Mouse (Mus musculus): ENCODE measurements around the gene Gm10644. TPM values are rescaled to one million over a fixed set of nuclear protein-coding genes. Genes with fewer than 3 reads are reported as not detected.

Gm10644 gene
- polyA plus RNA-seq, 1 experiment from 2014 or later: 0.82 TPM

- ChIA-PET CTCF (interaction anchor here (1.3 to 2.0 kb wide), 3 partner anchors 22 to 174 kb away, joined by 4 to 7 read pairs (median 4); no protein-coding TSS in a partner anchor), POLR2A (interaction anchor here (0.8 to 1.3 kb wide), 3 partner anchors 22 to 210 kb away, joined by 3 to 5 read pairs (median 4); no protein-coding TSS in a partner anchor)
- peaks cover 10% of the 10 kb centered on the region for H3K27me3 ChIP-seq
- in situ Hi-C loops (cut with MboI; ENCODE audit: low pct_unique_long_range_greater_than_20kb): loop anchor here (5.0 kb wide), 1 partner anchor 117 kb away; no protein-coding TSS in a partner anchor
- TF ChIP-seq CTCF (IDR thresholded peaks at IDR 0.05): no peak
- ATAC-seq (peak; percentile 5), DNase-seq (ENCODE audit: low read depth, low spot score) (peak; percentile 81)
Measured at GRCm38 (mm10) chr8:83898985-83899362, 56.0 kb downstream of the Gm10644 start.

GRCm38 (mm10) chr8:83898456-83898855 is 56.5 kb downstream of the Gm10644 start:
- in situ Hi-C loops (cut with MboI; ENCODE audit: low pct_unique_long_range_greater_than_20kb): loop anchor here (5.0 kb wide), 1 partner anchor 116 kb away; no protein-coding TSS in a partner anchor
- CTCF ChIA-PET: interaction anchor here (0.7 to 2.0 kb wide), 7 partner anchors 9 to 183 kb away, joined by 3 to 7 read pairs (median 4); partner anchors contain the start of genes Asf1b and Ddx39
- peaks cover 10% of the 10 kb centered on the region for H3K27me3 ChIP-seq
- no peak for ATAC-seq
- no peak for DNase-seq (ENCODE audit: low read depth, low spot score)
- POLR2A ChIA-PET: interaction anchor here (0.8 to 1.3 kb wide), 3 partner anchors 22 to 210 kb away, joined by 3 to 5 read pairs (median 4); no protein-coding TSS in a partner anchor
- no peak for TF ChIP-seq CTCF (IDR thresholded peaks at IDR 0.05)

GRCm38 (mm10) chr8:83897211-83897610 is 57.8 kb downstream of the Gm10644 start:
- ATAC-seq: no peak
- ChIA-PET CTCF (no interaction called here), POLR2A (no interaction called here)
- DNase-seq (ENCODE audit: low read depth, low spot score): no peak
- no peak for TF ChIP-seq CTCF (IDR thresholded peaks at IDR 0.05)
- in situ Hi-C loops (cut with MboI; ENCODE audit: low pct_unique_long_range_greater_than_20kb): loop anchor here (5.0 kb wide), 1 partner anchor 115 kb away; no protein-coding TSS in a partner anchor
- H3K27me3 ChIP-seq: peaks cover 10% of the 10 kb centered on the region

- POLR2A ChIA-PET: no interaction called here
- in situ Hi-C loops (cut with MboI; ENCODE audit: low pct_unique_long_range_greater_than_20kb): loop anchor here (5.0 kb wide), 1 partner anchor 114 kb away; no protein-coding TSS in a partner anchor
- no peak for DNase-seq (ENCODE audit: low read depth, low spot score)
- no peak for TF ChIP-seq CTCF (IDR thresholded peaks at IDR 0.05)
- CTCF ChIA-PET: interaction anchor here (1.4 to 6.3 kb wide), 4 partner anchors 23 to 172 kb away, joined by 3 to 65 read pairs (median 24); partner anchors contain the start of gene Asf1b
- H3K27me3 ChIP-seq: peaks cover 10% of the 10 kb centered on the region
- ATAC-seq: no peak
Measured at GRCm38 (mm10) chr8:83896461-83896860, 58.5 kb downstream of the Gm10644 start.

GRCm38 (mm10) chr8:83895894-83896293 is 59.1 kb downstream of the Gm10644 start:
- in situ Hi-C loops (cut with MboI; ENCODE audit: low pct_unique_long_range_greater_than_20kb): loop anchor here (5.0 kb wide), 1 partner anchor 114 kb away; no protein-coding TSS in a partner anchor
- POLR2A ChIA-PET: no interaction called here
- peaks cover 10% of the 10 kb centered on the region for H3K27me3 ChIP-seq
- CTCF ChIA-PET: interaction anchor here (0.7 to 6.3 kb wide), 5 partner anchors 9 to 172 kb away, joined by 3 to 65 read pairs (median 8); partner anchors contain the start of gene Asf1b
- TF ChIP-seq CTCF (IDR thresholded peaks at IDR 0.05): no peak
- no peak for ATAC-seq
- DNase-seq (ENCODE audit: low read depth, low spot score): no peak

GRCm38 (mm10) chr8:83893915-83894314 is 61.1 kb downstream of the Gm10644 start:
- in situ Hi-C loops (cut with MboI; ENCODE audit: low pct_unique_long_range_greater_than_20kb): loop anchor here (5.0 kb wide), 1 partner anchor 237 kb away; no protein-coding TSS in a partner anchor
- POLR2A ChIA-PET: no interaction called here
- CTCF ChIA-PET: interaction anchor here (0.8 to 6.3 kb wide), 8 partner anchors 18 to 232 kb away, joined by 3 to 65 read pairs (median 4); partner anchors contain the start of gene Asf1b
- TF ChIP-seq CTCF (IDR thresholded peaks at IDR 0.05): no peak
- H3K27me3 ChIP-seq: peaks cover 17% of the 10 kb centered on the region
- DNase-seq (ENCODE audit: low read depth, low spot score): no peak
- peak; percentile 41 for ATAC-seq

GRCm38 (mm10) chr8:83892061-83892460 is 62.9 kb downstream of the Gm10644 start:
- POLR2A ChIA-PET: no interaction called here
- DNase-seq (ENCODE audit: low read depth, low spot score) (no peak), ATAC-seq (no peak)
- no peak for TF ChIP-seq CTCF (IDR thresholded peaks at IDR 0.05)
- CTCF ChIA-PET: interaction anchor here (0.9 to 6.3 kb wide), 6 partner anchors 9 to 230 kb away, joined by 3 to 65 read pairs (median 6); no protein-coding TSS in a partner anchor
- in situ Hi-C loops (cut with MboI; ENCODE audit: low pct_unique_long_range_greater_than_20kb): loop anchor here (5.0 kb wide), 1 partner anchor 235 kb away; no protein-coding TSS in a partner anchor
- peaks cover 17% of the 10 kb centered on the region for H3K27me3 ChIP-seq

- no peak for TF ChIP-seq CTCF (IDR thresholded peaks at IDR 0.05)
- ATAC-seq (no peak), DNase-seq (ENCODE audit: low read depth, low spot score) (no peak)
- in situ Hi-C loops (cut with MboI; ENCODE audit: low pct_unique_long_range_greater_than_20kb): no loop called here
- ChIA-PET CTCF (interaction anchor here (1.1 kb wide), 1 partner anchor 105 kb away, joined by 3 read pairs; no protein-coding TSS in a partner anchor), POLR2A (no interaction called here)
- H3K27me3 ChIP-seq: peaks cover 19% of the 10 kb centered on the region
Measured at GRCm38 (mm10) chr8:83888409-83888808, 66.6 kb downstream of the Gm10644 start.

Other genes starting within 250 kb of the Gm10644 start
- gene Ddx39, start 240.0 kb downstream of the Gm10644 start, polyA plus RNA-seq (2021): 70.9 TPM
- gene Adgre5, start 213.9 kb downstream of the Gm10644 start, polyA plus RNA-seq (2021): 77.0 TPM
- 51.2 TPM for gene Adgrl1, start 55.1 kb downstream of the Gm10644 start, polyA plus RNA-seq (2021)
- 24.1 TPM for gene Asf1b, start 302 bp upstream of the Gm10644 start, polyA plus RNA-seq (2021)
- 102 TPM for gene Prkaca, start 17.8 kb upstream of the Gm10644 start, polyA plus RNA-seq (2021)
- 42.5 TPM for gene Samd1, start 42.5 kb upstream of the Gm10644 start, polyA plus RNA-seq (2021)
- 1.3 TPM for gene 1700067K01Rik, start 46.3 kb upstream of the Gm10644 start, polyA plus RNA-seq (2021)
- 4.9 TPM for gene 2210011C24Rik, start 57.0 kb upstream of the Gm10644 start, polyA plus RNA-seq (2021)
- 48.0 TPM for gene Palm3, start 66.3 kb upstream of the Gm10644 start, polyA plus RNA-seq (2021)
- gene Il27ra, start 87.4 kb upstream of the Gm10644 start, polyA plus RNA-seq (2021): 0.18 TPM
- gene Rln3, start 89.8 kb upstream of the Gm10644 start, polyA plus RNA-seq (2021): not detected
- 3.1 TPM for gene Gm10643, start 109.9 kb upstream of the Gm10644 start, polyA plus RNA-seq (2021)
- gene Rfx1, start 111.6 kb upstream of the Gm10644 start, polyA plus RNA-seq (2021): 14.2 TPM
- gene Dcaf15, start 149.6 kb upstream of the Gm10644 start, polyA plus RNA-seq (2021): 30.1 TPM
- 4.9 TPM for gene Podnl1, start 170.8 kb upstream of the Gm10644 start, polyA plus RNA-seq (2021)
- 54.7 TPM for gene Cc2d1a, start 192.7 kb upstream of the Gm10644 start, polyA plus RNA-seq (2021)
- 3.9 TPM for gene 4930432K21Rik, start 192.8 kb upstream of the Gm10644 start, polyA plus RNA-seq (2021)
- gene Nanos3, start 230.0 kb upstream of the Gm10644 start, polyA plus RNA-seq (2021): 0.81 TPM

Data from Patski (cell line).